Mouse (Mus musculus) neural tube, embryonic 12.5 days (tissue): Measurements from ENCODE around the gene Sh3rf1. TPM values are rescaled to one million over a fixed set of nuclear protein-coding genes. Genes with fewer than 3 reads are reported as not detected.

ENCODE experiments used
- ATAC-seq: fragments of 200-750 bp; cut with Nextera tagmentation; 2 replicates; pipeline ENCODE4 v1.8.0; 2017; ENCODE audit warnings: low read depth, mild to moderate bottlenecking, moderate TSS enrichment, moderate library complexity; ENCODE audit not compliant: low FRiP score
- H3K27ac ChIP-seq: fragments of 300-500 bp; sonication (generic); 2 replicates; pipeline ENCODE4 v1.5.1; 2016
- H3K27me3 ChIP-seq: fragments of 300-500 bp; sonication (generic); replicated peaks from 2 replicates; pipeline ENCODE4 v1.6.1; 2016; ENCODE audit warnings: mild to moderate bottlenecking
- H3K36me3 ChIP-seq: fragments of 300-500 bp; sonication (generic); 2 replicates; pipeline ENCODE4 v1.6.1; 2016; ENCODE audit warnings: mild to moderate bottlenecking
- H3K4me1 ChIP-seq: fragments of 300-500 bp; sonication (generic); 2 replicates; pipeline ENCODE4 v1.6.1; 2016
- H3K4me2 ChIP-seq: fragments of 300-500 bp; sonication (generic); replicated peaks from 2 replicates; pipeline ENCODE4 v1.6.1; 2016; ENCODE audit warnings: mild to moderate bottlenecking
- H3K4me3 ChIP-seq: fragments of 300-500 bp; sonication (generic); 2 replicates; pipeline ENCODE4 v1.5.1; 2016
- H3K9ac ChIP-seq: fragments of 300-500 bp; sonication (generic); 2 replicates; pipeline ENCODE4 v1.6.1; 2016; ENCODE audit warnings: mild to moderate bottlenecking
- H3K9me3 ChIP-seq: fragments of 300-500 bp; sonication (generic); 2 replicates; pipeline ENCODE4 v1.6.1; 2016; ENCODE audit warnings: mild to moderate bottlenecking
- WGBS: fragments of 180-500 bp; shearing (Covaris S2); methylation state at CpG from one replicate; pipeline ENCODE4 v1.1.7; 2016; 5-methylcytosine and 5-hydroxymethylcytosine counted together
- polyA plus RNA-seq: library from polyadenylated mRNA; unstranded; fragments of >200 nt; fragmentation: Nextera tagmentation; extraction: Ambion mirVana; gene quantifications from 2 replicates; pipeline ENCODE4 v1.2.1, GENCODE M21; 2016

Gene Sh3rf1
- polyA plus RNA-seq, 1 experiment from 2014 or later = 25.2 TPM

GRCm38 (mm10) chr8:61225581-61226395 lies 2.1 kb downstream of the Sh3rf1 start:
- peaks cover 7% of the 10 kb centered on the region; the same call in 1 of the 2 replicates for H3K36me3 ChIP-seq
- WGBS = 40% methylated on average over 20 of the region's 20 CpGs
- no peak for ATAC-seq
- peak overlapping the region; percentile 87 for H3K9ac ChIP-seq
- H3K9me3 ChIP-seq = no peaks in the 10 kb centered on the region
- H3K27ac ChIP-seq = no peak overlapping the region
- H3K4me3 ChIP-seq = peak overlapping the region; percentile 81
- H3K4me2 ChIP-seq = peak overlapping the region; percentile 85
- peaks cover 34% of the 10 kb centered on the region for H3K4me1 ChIP-seq
- no peaks in the 10 kb centered on the region for H3K27me3 ChIP-seq

GRCm38 (mm10) chr8:61226632-61227031 lies 3.0 kb downstream of the Sh3rf1 start:
- H3K9ac ChIP-seq = peak overlapping the region; percentile 87; the same call in 1 of the 2 replicates
- H3K9me3 ChIP-seq = no peaks in the 10 kb centered on the region
- H3K4me3 ChIP-seq = peak overlapping the region; percentile 81
- peak overlapping the region; percentile 85 for H3K4me2 ChIP-seq
- no peak for ATAC-seq
- H3K36me3 ChIP-seq = peaks cover 7% of the 10 kb centered on the region; the same call in 1 of the 2 replicates
- no peak overlapping the region for H3K27ac ChIP-seq
- 76% methylated on average over 5 of the region's 5 CpGs for WGBS
- peaks cover 34% of the 10 kb centered on the region for H3K4me1 ChIP-seq
- H3K27me3 ChIP-seq = no peaks in the 10 kb centered on the region

GRCm38 (mm10) chr8:61228678-61229077 lies 5.0 kb downstream of the Sh3rf1 start:
- Histone ChIP-seq H3K36me3 (peaks cover 7% of the 10 kb centered on the region; the same call in 1 of the 2 replicates), H3K9ac (no peak overlapping the region), H3K27ac (no peak overlapping the region), H3K4me3 (no peak overlapping the region), H3K4me2 (peak overlapping the region; percentile 85), H3K27me3 (no peaks in the 10 kb centered on the region), H3K4me1 (peaks cover 34% of the 10 kb centered on the region), H3K9me3 (no peaks in the 10 kb centered on the region)
- WGBS = 77% methylated on average over 8 of the region's 8 CpGs
- no peak for ATAC-seq

GRCm38 (mm10) chr8:61229511-61230195 lies 6.0 kb downstream of the Sh3rf1 start:
- Histone ChIP-seq H3K36me3 (peaks cover 7% of the 10 kb centered on the region; the same call in 1 of the 2 replicates), H3K4me3 (no peak overlapping the region), H3K4me1 (peaks cover 39% of the 10 kb centered on the region), H3K4me2 (peak overlapping the region; percentile 41), H3K9ac (no peak overlapping the region), H3K9me3 (no peaks in the 10 kb centered on the region), H3K27ac (no peak overlapping the region), H3K27me3 (no peaks in the 10 kb centered on the region)
- ATAC-seq = no peak
- WGBS = 66% methylated on average over 12 of the region's 12 CpGs

GRCm38 (mm10) chr8:61230881-61231755 lies 7.4 kb downstream of the Sh3rf1 start:
- Histone ChIP-seq H3K27ac (no peak overlapping the region), H3K36me3 (peaks cover 7% of the 10 kb centered on the region; the same call in 1 of the 2 replicates), H3K4me1 (peaks cover 34% of the 10 kb centered on the region), H3K9ac (no peak overlapping the region), H3K9me3 (no peaks in the 10 kb centered on the region), H3K4me3 (no peak overlapping the region), H3K27me3 (no peaks in the 10 kb centered on the region), H3K4me2 (no peak overlapping the region)
- no peak for ATAC-seq
- WGBS = 95% methylated on average over 11 of the region's 11 CpGs

GRCm38 (mm10) chr8:61235499-61235898 lies 11.8 kb downstream of the Sh3rf1 start:
- no peaks in the 10 kb centered on the region for H3K36me3 ChIP-seq
- H3K27ac ChIP-seq = no peak overlapping the region
- ATAC-seq = no peak
- peaks cover 14% of the 10 kb centered on the region; the same call in 1 of the 2 replicates for H3K4me1 ChIP-seq
- H3K4me2 ChIP-seq = no peak overlapping the region
- no peaks in the 10 kb centered on the region for H3K9me3 ChIP-seq
- 93% methylated on average over 5 of the region's 5 CpGs for WGBS
- no peak overlapping the region for H3K9ac ChIP-seq
- no peaks in the 10 kb centered on the region for H3K27me3 ChIP-seq
- H3K4me3 ChIP-seq = no peak overlapping the region

GRCm38 (mm10) chr8:61236506-61237268 lies 13.0 kb downstream of the Sh3rf1 start:
- Histone ChIP-seq H3K9ac (no peak overlapping the region), H3K4me1 (peaks cover 14% of the 10 kb centered on the region; the same call in 1 of the 2 replicates), H3K4me3 (no peak overlapping the region), H3K27ac (no peak overlapping the region), H3K9me3 (no peaks in the 10 kb centered on the region), H3K4me2 (no peak overlapping the region), H3K36me3 (no peaks in the 10 kb centered on the region), H3K27me3 (no peaks in the 10 kb centered on the region)
- ATAC-seq = no peak
- 78% methylated on average over 9 of the region's 9 CpGs for WGBS

- no peaks in the 10 kb centered on the region for H3K27me3 ChIP-seq
- H3K36me3 ChIP-seq = peaks cover 4% of the 10 kb centered on the region; the same call in 1 of the 2 replicates
- H3K9ac ChIP-seq = no peak overlapping the region
- no peak overlapping the region for H3K27ac ChIP-seq
- H3K9me3 ChIP-seq = no peaks in the 10 kb centered on the region; the same call in 1 of the 2 replicates
- peaks cover 10% of the 10 kb centered on the region; the same call in 1 of the 2 replicates for H3K4me1 ChIP-seq
- no peak for ATAC-seq
- no peak overlapping the region for H3K4me2 ChIP-seq
- H3K4me3 ChIP-seq = no peak overlapping the region
- WGBS = 64% methylated on average over 3 of the region's 3 CpGs
Measured at GRCm38 (mm10) chr8:61239576-61239975, 15.9 kb downstream of the Sh3rf1 start.

GRCm38 (mm10) chr8:61241229-61241628 lies 17.6 kb downstream of the Sh3rf1 start:
- ATAC-seq = 0 out of 2 replicates have a peak, but pooled peaks have one; percentile 38
- 71% methylated on average over 8 of the region's 8 CpGs for WGBS
- H3K4me3 ChIP-seq = no peak overlapping the region
- no peak overlapping the region for H3K27ac ChIP-seq
- no peak overlapping the region for H3K9ac ChIP-seq
- no peaks in the 10 kb centered on the region; the same call in 1 of the 2 replicates for H3K9me3 ChIP-seq
- no peak overlapping the region for H3K4me2 ChIP-seq
- peaks cover 2% of the 10 kb centered on the region; the same call in 1 of the 2 replicates for H3K4me1 ChIP-seq
- H3K27me3 ChIP-seq = no peaks in the 10 kb centered on the region
- peaks cover 4% of the 10 kb centered on the region; the same call in 1 of the 2 replicates for H3K36me3 ChIP-seq

GRCm38 (mm10) chr8:61242896-61243295 lies 19.2 kb downstream of the Sh3rf1 start:
- H3K4me2 ChIP-seq = no peak overlapping the region
- 0 out of 2 replicates have a peak, but pooled peaks cover 4% of the 10 kb centered on the region for H3K4me1 ChIP-seq
- no peak overlapping the region for H3K4me3 ChIP-seq
- H3K9ac ChIP-seq = no peak overlapping the region
- WGBS = 97% methylated on average over 19 of the region's 19 CpGs
- peaks cover 4% of the 10 kb centered on the region; the same call in 1 of the 2 replicates for H3K36me3 ChIP-seq
- no peak for ATAC-seq
- H3K27ac ChIP-seq = no peak overlapping the region
- H3K9me3 ChIP-seq = no peaks in the 10 kb centered on the region; the same call in 1 of the 2 replicates
- H3K27me3 ChIP-seq = no peaks in the 10 kb centered on the region

GRCm38 (mm10) chr8:61243491-61243890 lies 19.8 kb downstream of the Sh3rf1 start:
- no peak overlapping the region for H3K27ac ChIP-seq
- ATAC-seq = no peak
- H3K4me2 ChIP-seq = no peak overlapping the region
- no peaks in the 10 kb centered on the region; the same call in 1 of the 2 replicates for H3K9me3 ChIP-seq
- no peak overlapping the region for H3K4me3 ChIP-seq
- no peak overlapping the region for H3K9ac ChIP-seq
- H3K36me3 ChIP-seq = peaks cover 4% of the 10 kb centered on the region; the same call in 1 of the 2 replicates
- H3K4me1 ChIP-seq = 0 out of 2 replicates have a peak, but pooled peaks cover 4% of the 10 kb centered on the region
- 97% methylated on average over 5 of the region's 5 CpGs for WGBS
- no peaks in the 10 kb centered on the region for H3K27me3 ChIP-seq
